Mouse (Mus musculus): Measurements from ENCODE around the gene Ceacam11. TPM values are rescaled to one million over a fixed set of nuclear protein-coding genes. Genes with fewer than 3 reads are reported as not detected.
"Not testable (repeated sequence)": the region's sequence is repeated elsewhere in the genome, so short reads cannot be mapped to it uniquely, and the experiment has no call there.

Ceacam11 gene
- polyA plus RNA-seq (2014; fragmentation: Nextera tagmentation; extraction: Ambion mirVana), result not detected in 2 replicates

- H3K4me2 ChIP-seq (ENCODE audit: low read length), result no peak within 1 kb of the TSS
- H3K4me1 ChIP-seq (ENCODE audit: control insufficient read depth in 2 of 2, insufficient read depth in 2 of 2, low read length in 2 of 2), result no peaks in the 10 kb centered on the region
- no peak for ATAC-seq (ENCODE audit: insufficient number of reproducible peaks, insufficient read depth, low FRiP score, low read depth)
- no peaks in the 10 kb centered on the region for H3K36me3 ChIP-seq (ENCODE audit: control insufficient read depth, insufficient read depth, low read length)
- H3K9me3 ChIP-seq (ENCODE audit: control insufficient read depth, low read length), result peaks cover 36% of the 10 kb centered on the region
- no peak within 1 kb of the TSS for H3K9ac ChIP-seq (ENCODE audit: low read length)
- no peak within 1 kb of the TSS for H3K4me3 ChIP-seq (ENCODE audit: control insufficient read depth in 1 of 2, insufficient read depth in 1 of 2, low read depth in 1 of 2, low read length in 2 of 2)
- H3K27me3 ChIP-seq (ENCODE audit: control insufficient read depth, insufficient read depth, low read length), result no peaks in the 10 kb centered on the region
- WGBS, result 62% methylated on average over 4 of the region's 4 CpGs
- no peak within 1 kb of the TSS for H3K27ac ChIP-seq (replicated peaks in 1 of 2; ENCODE audit: control insufficient read depth in 1 of 2, insufficient read depth in 1 of 2, low read depth in 2 of 2, low read length in 2 of 2)
Observed at GRCm38 (mm10) chr7:17971824-17972223, at the start of gene Ceacam11. Gene Ceacam11, plus strand, starts transcription at chr7:17972124.

- H3K9me3 ChIP-seq (ENCODE audit: control insufficient read depth, low read length), result peaks cover 17% of the 10 kb centered on the region; the same call in 1 of the 2 replicates
- not testable (repeated sequence) for ATAC-seq (ENCODE audit: insufficient number of reproducible peaks, insufficient read depth, low FRiP score, low read depth); H3K4me3 ChIP-seq (ENCODE audit: control insufficient read depth in 1 of 2, insufficient read depth in 1 of 2, low read depth in 1 of 2, low read length in 2 of 2); H3K4me2 ChIP-seq (ENCODE audit: low read length); H3K4me1 ChIP-seq (ENCODE audit: control insufficient read depth in 2 of 2, insufficient read depth in 2 of 2, low read length in 2 of 2); H3K36me3 ChIP-seq (ENCODE audit: control insufficient read depth, insufficient read depth, low read length); H3K9ac ChIP-seq (ENCODE audit: low read length); H3K27me3 ChIP-seq (ENCODE audit: control insufficient read depth, insufficient read depth, low read length); H3K27ac ChIP-seq (replicated peaks in 1 of 2; ENCODE audit: control insufficient read depth in 1 of 2, insufficient read depth in 1 of 2, low read depth in 2 of 2, low read length in 2 of 2)
- WGBS, result 78% methylated on average over 1 of the region's 1 CpGs
Observed at GRCm38 (mm10) chr7:18001131-18001530, 29.2 kb downstream of the Ceacam11 start.

GRCm38 (mm10) chr7:18009589-18009988, 37.7 kb downstream of the Ceacam11 start, which contains the start of gene Ceacam13:
Gene Ceacam13, plus strand, starts transcription at chr7:18009889.
- no peaks in the 10 kb centered on the region for H3K27me3 ChIP-seq (ENCODE audit: control insufficient read depth, insufficient read depth, low read length)
- H3K36me3 ChIP-seq (ENCODE audit: control insufficient read depth, insufficient read depth, low read length), result no peaks in the 10 kb centered on the region
- H3K9ac ChIP-seq (ENCODE audit: low read length), result no peak within 1 kb of the TSS
- H3K4me2 ChIP-seq (ENCODE audit: low read length), result no peak within 1 kb of the TSS
- no peak within 1 kb of the TSS for H3K27ac ChIP-seq (replicated peaks in 1 of 2; ENCODE audit: control insufficient read depth in 1 of 2, insufficient read depth in 1 of 2, low read depth in 2 of 2, low read length in 2 of 2)
- ATAC-seq (ENCODE audit: insufficient number of reproducible peaks, insufficient read depth, low FRiP score, low read depth), result no peak
- WGBS, result 64% methylated on average over 4 of the region's 4 CpGs
- H3K9me3 ChIP-seq (ENCODE audit: control insufficient read depth, low read length), result peaks cover 29% of the 10 kb centered on the region; the same call in 1 of the 2 replicates
- no peaks in the 10 kb centered on the region for H3K4me1 ChIP-seq (ENCODE audit: control insufficient read depth in 2 of 2, insufficient read depth in 2 of 2, low read length in 2 of 2)
- no peak within 1 kb of the TSS for H3K4me3 ChIP-seq (ENCODE audit: control insufficient read depth in 1 of 2, insufficient read depth in 1 of 2, low read depth in 1 of 2, low read length in 2 of 2)

Small RNA genes lying within 50 kb of the gene (microRNA-seq; reads per million reads assigned to microRNA genes)
- not detected for gene Gm22414

Other genes with a start within 250 kb of the Ceacam11 start
- not detected in 2 replicates for gene Ceacam14, start 159.5 kb upstream of the Ceacam11 start, polyA plus RNA-seq (2014; fragmentation: Nextera tagmentation; extraction: Ambion mirVana)
- not detected in 2 replicates for gene Gm5155, start 100.4 kb upstream of the Ceacam11 start, polyA plus RNA-seq (2014; fragmentation: Nextera tagmentation; extraction: Ambion mirVana)
- not detected in 2 replicates for gene Ceacam13, start 37.8 kb downstream of the Ceacam11 start, polyA plus RNA-seq (2014; fragmentation: Nextera tagmentation; extraction: Ambion mirVana)
- not detected in 2 replicates for gene Ceacam12, start 93.8 kb downstream of the Ceacam11 start, polyA plus RNA-seq (2014; fragmentation: Nextera tagmentation; extraction: Ambion mirVana)
- not detected in 2 replicates for gene Igfl3, start 204.4 kb downstream of the Ceacam11 start, polyA plus RNA-seq (2014; fragmentation: Nextera tagmentation; extraction: Ambion mirVana)

Data from heart, embryonic 14.5 days (tissue).